Mouse (Mus musculus) heart, embryonic 15.5 days (tissue): ENCODE results near the gene Ccdc92. TPM values are rescaled to one million over a fixed set of nuclear protein-coding genes. Genes with fewer than 3 reads are reported as not detected.

Source experiments
- ATAC-seq: fragments of 200-750 bp; cut with Nextera tagmentation; replicated peaks from 2 replicates; pipeline ENCODE4 v1.8.0; 2017; ENCODE audit warnings: low read depth, moderate TSS enrichment; ENCODE audit not compliant: insufficient number of reproducible peaks, insufficient read depth, low FRiP score
- H3K27ac ChIP-seq: fragments of 300-500 bp; sonication (generic); 2 replicates; pipeline ENCODE4 v1.5.1; 2015; ENCODE audit warnings: mild to moderate bottlenecking, inconsistent platforms
- H3K27me3 ChIP-seq: fragments of 300-500 bp; sonication (generic); 2 replicates; pipeline ENCODE4 v1.6.1; 2015; ENCODE audit warnings: inconsistent platforms
- H3K36me3 ChIP-seq: fragments of 300-500 bp; sonication (generic); 2 replicates; pipeline ENCODE4 v1.6.1; 2015; ENCODE audit warnings: mild to moderate bottlenecking, inconsistent platforms
- H3K4me1 ChIP-seq: fragments of 300-500 bp; sonication (generic); replicated peaks from 2 replicates; pipeline ENCODE4 v1.6.1; 2015; ENCODE audit warnings: inconsistent platforms
- H3K4me2 ChIP-seq: fragments of 300-500 bp; sonication (generic); 2 replicates; pipeline ENCODE4 v1.6.1; 2015; ENCODE audit warnings: inconsistent platforms, mild to moderate bottlenecking, moderate library complexity
- H3K4me3 ChIP-seq: fragments of 300-500 bp; sonication (generic); 2 replicates; pipeline ENCODE4 v1.5.1; 2015; ENCODE audit warnings: mild to moderate bottlenecking, inconsistent platforms
- H3K9ac ChIP-seq: fragments of 300-500 bp; sonication (generic); 2 replicates; pipeline ENCODE4 v1.6.1; 2015; ENCODE audit warnings: mild to moderate bottlenecking, inconsistent platforms
- H3K9me3 ChIP-seq: fragments of 300-500 bp; sonication (generic); replicated peaks from 2 replicates; pipeline ENCODE4 v1.6.1; 2016; ENCODE audit warnings: inconsistent platforms
- WGBS: fragments of 180-500 bp; shearing (Covaris S2); methylation state at CpG from one replicate; pipeline ENCODE4 v1.1.7; 2015; ENCODE audit warnings: mixed read lengths; 5-methylcytosine and 5-hydroxymethylcytosine counted together
- polyA plus RNA-seq: library from polyadenylated mRNA; unstranded; fragments of >200 nt; fragmentation: Nextera tagmentation; extraction: Ambion mirVana; gene quantifications from 2 replicates; pipeline ENCODE4 v1.2.1, GENCODE M21; 2015

Gene Ccdc92
- 2.8 and 5.0 TPM in 2 replicates for polyA plus RNA-seq

DNA sequence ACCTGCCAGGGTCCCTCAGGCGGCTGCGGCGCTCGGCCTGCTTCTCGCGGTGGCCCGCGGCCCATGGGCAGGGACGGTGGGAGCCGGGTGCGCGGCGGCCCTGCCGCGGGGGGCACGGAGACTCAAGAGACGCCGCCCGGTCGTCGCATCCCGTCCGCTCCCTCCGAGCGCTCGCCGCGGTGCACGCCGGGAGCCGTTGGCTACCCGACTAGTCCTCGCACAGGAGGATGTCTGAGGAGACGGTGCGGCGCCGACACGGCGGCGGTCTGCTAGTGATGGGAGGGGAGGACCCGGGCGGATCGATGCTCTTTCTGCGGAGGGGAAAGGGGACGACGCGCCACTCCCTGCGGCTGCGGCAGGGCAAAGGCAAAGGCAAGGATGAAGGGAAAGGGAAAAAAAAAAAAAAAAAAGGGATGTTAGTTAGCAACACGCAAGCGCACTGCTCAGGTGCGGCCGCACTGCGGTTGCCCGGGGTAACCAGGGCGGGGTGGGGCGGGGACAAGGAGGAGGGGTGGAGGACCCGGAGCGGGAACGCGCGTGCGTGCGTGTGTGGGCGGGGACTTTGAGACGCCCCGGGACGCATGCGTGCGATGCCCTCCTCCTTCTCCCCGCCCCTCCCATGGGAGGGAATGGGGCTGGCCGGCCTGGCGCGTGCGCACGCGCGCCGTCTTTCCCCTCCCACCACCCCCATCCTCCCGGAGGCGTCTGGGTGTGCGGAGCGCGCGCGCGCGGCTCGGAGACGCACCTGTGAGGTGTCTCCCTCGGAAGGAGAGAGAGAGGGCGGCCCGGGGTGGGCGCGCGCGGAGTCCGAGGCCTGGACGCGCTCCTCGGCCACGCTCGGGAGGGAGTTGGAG, at the start of gene Ccdc92, which contains the start of gene Zfp664:
Ccdc92 (minus strand) TSS at position 412 of the 854 bp plus-strand sequence.
Zfp664 (plus strand) TSS at position 679 of the 854 bp plus-strand sequence.
- peaks cover 20% of the 10 kb centered on the region for H3K4me1 ChIP-seq
- WGBS = under 1% methylated on average over 80 of the region's 103 CpGs
- peak within 1 kb of the TSS; percentile 91 for H3K27ac ChIP-seq
- no peaks in the 10 kb centered on the region for H3K9me3 ChIP-seq
- peak; percentile 93 for ATAC-seq
- no peaks in the 10 kb centered on the region; the same call in 1 of the 2 replicates for H3K36me3 ChIP-seq
- peak within 1 kb of the TSS; percentile 98 for H3K4me3 ChIP-seq
- H3K9ac ChIP-seq = peak within 1 kb of the TSS; percentile 90
- H3K4me2 ChIP-seq = peak within 1 kb of the TSS; percentile 94
- H3K27me3 ChIP-seq = peaks cover 41% of the 10 kb centered on the region

DNA sequence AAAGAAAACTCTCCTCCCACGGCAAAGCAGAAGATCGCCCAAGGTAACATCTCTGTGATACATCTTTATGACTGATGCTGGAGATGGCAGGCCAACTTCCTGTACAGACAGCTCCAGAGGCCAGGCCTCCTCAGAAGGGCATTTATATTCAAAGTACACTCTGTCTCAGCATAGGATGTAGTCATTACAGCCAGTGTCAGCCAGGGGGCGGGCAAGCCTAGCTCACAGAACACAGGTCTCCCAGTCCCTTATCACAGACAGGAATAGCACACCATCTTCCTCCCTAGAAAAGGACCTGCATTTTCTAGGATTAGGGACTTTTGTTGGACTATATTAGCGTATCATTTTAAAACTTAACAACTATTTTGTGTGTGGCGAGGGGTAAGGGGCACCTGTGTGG, 46.6 kb upstream of the Ccdc92 start:
- 22% methylated on average over 5 of the region's 5 CpGs for WGBS
- no peak overlapping the region for H3K4me3 ChIP-seq
- 0 out of 2 replicates have a peak, but pooled peaks cover 2% of the 10 kb centered on the region for H3K27me3 ChIP-seq
- H3K4me1 ChIP-seq = peaks cover 6% of the 10 kb centered on the region
- no peak overlapping the region for H3K9ac ChIP-seq
- H3K27ac ChIP-seq = no peak overlapping the region
- no peaks in the 10 kb centered on the region for H3K9me3 ChIP-seq
- H3K4me2 ChIP-seq = no peak overlapping the region
- ATAC-seq = peak; percentile 51; the same call in 1 of the 2 replicates
- no peaks in the 10 kb centered on the region for H3K36me3 ChIP-seq

DNA sequence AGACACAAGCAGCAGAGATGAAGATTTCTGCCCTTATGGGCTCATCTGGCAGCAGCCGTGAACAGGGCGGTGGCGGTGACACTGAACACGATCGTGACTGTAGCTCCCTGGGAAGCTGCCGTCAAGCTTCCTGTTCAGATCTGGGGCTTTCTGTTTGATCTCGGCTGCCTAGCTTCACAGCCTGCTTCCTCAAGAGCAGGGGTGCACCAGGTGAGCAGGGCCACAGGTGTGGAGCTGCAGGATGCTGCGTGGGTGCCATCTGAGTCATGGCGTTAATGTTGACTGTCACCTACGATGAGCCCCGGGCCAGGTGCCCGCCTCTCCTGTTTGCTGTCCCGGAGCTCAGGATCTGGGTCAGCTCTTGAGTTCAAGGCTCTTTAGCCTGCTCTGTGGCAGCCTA, 44.7 kb upstream of the Ccdc92 start:
- Histone ChIP-seq H3K9me3 (no peaks in the 10 kb centered on the region), H3K4me2 (no peak overlapping the region), H3K9ac (no peak overlapping the region), H3K4me1 (no peaks in the 10 kb centered on the region), H3K4me3 (no peak overlapping the region), H3K36me3 (no peaks in the 10 kb centered on the region), H3K27ac (no peak overlapping the region), H3K27me3 (no peaks in the 10 kb centered on the region)
- ATAC-seq = no peak
- 60% methylated on average over 13 of the region's 13 CpGs for WGBS

DNA sequence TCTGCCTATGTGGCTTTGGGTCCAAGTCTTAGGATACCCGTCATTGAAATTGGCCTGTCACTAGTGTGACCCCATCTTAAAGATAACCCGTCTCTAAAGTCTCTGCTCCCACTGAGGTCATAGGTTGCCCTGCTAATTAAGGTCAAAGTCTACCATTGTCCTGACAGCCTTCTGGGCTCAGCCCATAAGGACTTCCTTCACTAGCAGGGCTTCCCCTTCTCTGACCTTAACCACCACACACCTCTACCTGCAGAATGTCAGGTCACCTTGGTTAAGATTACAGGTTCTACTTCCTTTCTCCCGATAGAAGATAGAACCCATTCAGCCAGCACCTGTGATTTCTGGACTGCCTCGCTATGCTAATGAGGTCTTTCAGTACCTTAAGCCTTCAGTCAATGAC, 41.6 kb upstream of the Ccdc92 start:
- no peaks in the 10 kb centered on the region for H3K27me3 ChIP-seq
- no peak overlapping the region for H3K27ac ChIP-seq
- H3K9ac ChIP-seq = no peak overlapping the region
- peaks cover 5% of the 10 kb centered on the region for H3K4me1 ChIP-seq
- no peak overlapping the region for H3K4me3 ChIP-seq
- no peaks in the 10 kb centered on the region for H3K36me3 ChIP-seq
- H3K9me3 ChIP-seq = no peaks in the 10 kb centered on the region
- 80% methylated on average over 4 of the region's 4 CpGs for WGBS
- H3K4me2 ChIP-seq = no peak overlapping the region
- ATAC-seq = no peak

DNA sequence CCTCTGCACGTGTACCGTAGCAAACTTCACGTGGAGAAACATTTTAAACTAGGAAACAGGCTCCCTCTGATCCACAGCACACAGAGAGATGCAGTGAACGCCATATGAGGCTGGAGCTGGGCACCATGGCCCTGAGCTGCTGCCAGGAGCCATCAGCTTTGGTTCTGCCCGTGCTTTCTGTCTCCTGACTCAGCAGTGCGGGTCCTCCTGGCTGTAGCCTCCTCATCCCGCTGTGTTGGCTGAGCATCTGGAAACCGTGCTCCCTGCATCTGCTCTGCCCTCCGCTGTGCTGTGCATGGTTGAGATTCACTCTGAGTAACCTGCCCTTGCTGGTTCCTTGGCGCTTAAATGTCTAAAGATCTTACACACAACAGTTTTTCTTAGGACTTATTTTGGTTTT, 40.0 kb upstream of the Ccdc92 start:
- no peak overlapping the region for H3K9ac ChIP-seq
- no peak overlapping the region for H3K27ac ChIP-seq
- no peaks in the 10 kb centered on the region for H3K9me3 ChIP-seq
- WGBS = 80% methylated on average over 10 of the region's 10 CpGs
- no peak overlapping the region for H3K4me3 ChIP-seq
- no peak overlapping the region for H3K4me2 ChIP-seq
- H3K4me1 ChIP-seq = peaks cover 5% of the 10 kb centered on the region
- no peaks in the 10 kb centered on the region for H3K27me3 ChIP-seq
- no peaks in the 10 kb centered on the region for H3K36me3 ChIP-seq
- no peak for ATAC-seq

DNA sequence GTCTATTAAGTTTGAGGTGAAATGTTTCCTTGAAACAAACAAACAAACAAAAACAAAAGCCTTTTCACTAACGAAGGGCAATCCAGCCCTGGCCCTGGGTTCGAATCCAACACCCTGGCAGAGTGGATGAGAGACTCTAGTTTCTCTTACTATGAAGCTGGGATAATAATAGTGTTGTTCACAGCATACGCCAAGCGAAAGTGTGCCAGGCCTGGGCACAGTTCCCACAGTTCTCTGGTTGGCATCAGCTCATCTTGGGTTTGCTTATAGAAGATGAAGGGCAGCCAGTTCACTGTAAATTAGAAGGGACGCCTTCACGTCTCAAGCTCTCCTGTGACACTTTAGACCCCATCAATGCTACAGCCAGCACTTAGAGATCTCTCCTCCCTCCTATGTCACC, 39.5 kb upstream of the Ccdc92 start:
- Histone ChIP-seq H3K4me1 (peaks cover 5% of the 10 kb centered on the region), H3K27me3 (no peaks in the 10 kb centered on the region), H3K9me3 (no peaks in the 10 kb centered on the region), H3K36me3 (no peaks in the 10 kb centered on the region), H3K4me3 (no peak overlapping the region), H3K27ac (no peak overlapping the region), H3K9ac (no peak overlapping the region), H3K4me2 (no peak overlapping the region)
- ATAC-seq = no peak
- WGBS = 89% methylated on average over 6 of the region's 6 CpGs

DNA sequence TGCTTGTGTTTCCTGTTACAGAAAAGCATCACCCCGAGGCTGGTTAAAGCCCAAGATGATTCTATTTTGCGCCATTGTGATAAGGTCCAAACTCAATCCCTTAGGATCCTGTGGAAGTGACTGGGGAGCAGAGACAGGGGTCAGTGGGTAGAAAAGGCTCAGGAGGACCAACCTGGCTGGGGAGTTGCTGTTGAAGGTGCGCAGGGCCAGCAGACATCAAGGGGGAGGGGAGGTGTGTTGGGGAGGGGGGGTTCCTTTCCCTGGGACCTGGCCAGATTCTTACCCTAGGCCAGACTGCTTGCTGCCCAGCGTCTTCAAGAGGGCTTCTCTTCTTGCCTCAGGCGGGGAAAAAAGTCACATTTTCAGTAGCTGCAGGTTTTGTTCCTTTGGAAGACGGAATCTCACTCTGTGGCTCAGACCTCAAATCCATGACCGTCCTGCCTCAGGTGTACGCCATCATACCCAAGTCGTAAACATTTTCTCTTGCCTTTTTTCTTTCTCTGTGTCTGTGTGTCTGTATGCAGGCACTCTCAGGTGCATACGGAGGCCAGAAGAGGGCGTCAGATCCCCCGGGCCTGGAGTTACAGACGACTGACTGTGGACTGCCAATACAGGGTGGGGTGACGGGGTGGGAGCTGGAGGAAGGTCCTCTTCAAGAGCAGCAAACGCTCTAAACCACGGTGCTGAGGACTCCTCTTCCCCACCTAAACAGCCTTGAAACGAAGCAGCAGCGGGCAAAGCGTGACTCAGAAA, 38.7 kb upstream of the Ccdc92 start:
- H3K4me1 ChIP-seq = peaks cover 5% of the 10 kb centered on the region
- H3K27me3 ChIP-seq = no peaks in the 10 kb centered on the region
- H3K4me3 ChIP-seq = no peak overlapping the region
- no peak for ATAC-seq
- H3K27ac ChIP-seq = no peak overlapping the region
- H3K9ac ChIP-seq = no peak overlapping the region
- H3K36me3 ChIP-seq = no peaks in the 10 kb centered on the region
- H3K4me2 ChIP-seq = no peak overlapping the region
- 73% methylated on average over 19 of the region's 19 CpGs for WGBS
- H3K9me3 ChIP-seq = no peaks in the 10 kb centered on the region

DNA sequence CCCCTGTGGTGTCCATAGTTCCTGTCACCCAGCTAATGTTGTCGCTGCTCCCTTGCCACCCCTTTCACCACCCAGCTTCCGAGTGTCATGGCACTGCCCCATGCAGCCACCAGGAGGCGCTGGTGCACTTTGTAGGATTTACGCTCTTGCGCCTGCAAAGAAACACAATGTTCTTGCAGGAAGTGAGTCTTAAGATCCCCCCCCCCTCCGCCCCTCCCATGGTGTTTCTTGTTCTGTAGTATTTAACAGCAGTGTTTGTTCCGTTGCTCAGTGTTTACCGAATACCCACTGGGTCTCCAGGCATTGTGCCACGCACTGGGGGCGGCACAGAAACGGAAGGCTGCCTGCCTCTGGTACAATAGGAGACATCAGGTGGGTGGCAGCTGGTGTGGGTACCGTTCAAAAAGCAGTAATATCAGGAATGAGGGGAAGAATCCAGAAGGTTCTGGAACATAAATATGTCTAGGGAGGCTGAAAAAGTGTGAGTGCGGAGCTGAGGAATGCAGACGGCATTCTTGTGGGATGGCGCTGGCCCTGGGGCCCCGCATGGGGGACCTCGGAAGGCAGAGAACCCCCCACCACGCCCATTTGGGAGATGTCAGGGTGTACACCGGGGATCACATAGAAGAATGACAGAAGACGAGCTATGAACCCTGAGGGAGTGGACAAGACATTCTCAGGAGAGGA, 37.9 kb upstream of the Ccdc92 start:
- Histone ChIP-seq H3K36me3 (no peaks in the 10 kb centered on the region), H3K4me2 (peak overlapping the region; percentile 62), H3K9me3 (no peaks in the 10 kb centered on the region), H3K27ac (no peak overlapping the region), H3K27me3 (no peaks in the 10 kb centered on the region), H3K4me1 (peaks cover 5% of the 10 kb centered on the region), H3K9ac (0 out of 2 replicates have a peak overlapping the region, but pooled peaks have one; percentile 26), H3K4me3 (peak overlapping the region; percentile 29)
- 17% methylated on average over 20 of the region's 20 CpGs for WGBS
- 0 out of 2 replicates have a peak, but pooled peaks have one; percentile 34 for ATAC-seq

DNA sequence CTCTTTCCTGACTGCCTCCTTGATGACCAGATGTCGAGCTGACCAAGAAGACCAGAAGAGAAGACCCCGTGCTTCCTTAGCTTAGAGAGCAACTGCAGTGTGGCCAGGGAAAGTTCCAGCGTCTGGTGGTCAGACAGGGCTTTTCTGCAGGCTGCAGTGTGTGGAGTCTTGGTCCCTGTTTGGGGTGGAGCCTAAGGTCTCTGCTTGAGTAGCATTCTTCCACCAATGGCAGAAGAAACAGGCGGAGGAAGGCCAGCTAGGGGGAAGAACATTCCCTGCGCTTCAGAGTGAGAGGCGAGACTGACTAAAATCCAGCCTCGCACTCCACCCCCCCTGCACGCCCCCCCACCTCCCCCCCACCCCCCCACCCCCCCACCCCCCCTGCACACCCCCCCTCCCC, 33.9 kb upstream of the Ccdc92 start:
- no peak overlapping the region for H3K4me3 ChIP-seq
- H3K9ac ChIP-seq = no peak overlapping the region
- H3K4me1 ChIP-seq = peaks cover 10% of the 10 kb centered on the region
- no peaks in the 10 kb centered on the region for H3K36me3 ChIP-seq
- no peak overlapping the region for H3K27ac ChIP-seq
- no peaks in the 10 kb centered on the region for H3K9me3 ChIP-seq
- no peaks in the 10 kb centered on the region for H3K27me3 ChIP-seq
- 50% methylated on average over 6 of the region's 8 CpGs for WGBS
- ATAC-seq = no peak
- no peak overlapping the region for H3K4me2 ChIP-seq

DNA sequence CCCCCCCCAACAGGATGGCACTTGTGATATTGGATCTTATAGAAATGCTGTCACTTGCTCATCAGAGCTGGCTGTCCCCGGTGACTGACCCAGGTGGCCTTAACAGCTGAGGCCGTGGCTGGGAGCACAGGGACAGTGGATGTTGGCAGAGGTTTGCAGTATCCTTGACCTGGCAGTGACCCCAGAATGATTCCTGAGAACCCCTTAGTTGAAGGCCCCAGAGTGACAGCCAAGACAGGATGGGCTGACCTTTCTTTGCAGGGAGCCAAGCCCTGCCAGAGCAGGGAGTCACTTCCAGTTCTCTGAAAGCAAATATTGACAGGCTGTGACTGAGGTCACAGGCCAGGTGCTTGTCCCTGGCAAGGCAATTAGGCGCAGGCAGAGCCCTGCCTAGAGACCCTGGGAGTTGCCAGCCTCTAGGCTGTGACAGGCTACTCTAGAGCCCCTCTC, 29.7 kb upstream of the Ccdc92 start:
- Histone ChIP-seq H3K9ac (no peak overlapping the region), H3K27ac (no peak overlapping the region), H3K4me1 (peaks cover 5% of the 10 kb centered on the region), H3K4me3 (no peak overlapping the region), H3K4me2 (no peak overlapping the region), H3K27me3 (no peaks in the 10 kb centered on the region), H3K36me3 (peaks cover 5% of the 10 kb centered on the region; the same call in 1 of the 2 replicates), H3K9me3 (no peaks in the 10 kb centered on the region)
- WGBS = 54% methylated on average over 3 of the region's 3 CpGs
- no peak for ATAC-seq

DNA sequence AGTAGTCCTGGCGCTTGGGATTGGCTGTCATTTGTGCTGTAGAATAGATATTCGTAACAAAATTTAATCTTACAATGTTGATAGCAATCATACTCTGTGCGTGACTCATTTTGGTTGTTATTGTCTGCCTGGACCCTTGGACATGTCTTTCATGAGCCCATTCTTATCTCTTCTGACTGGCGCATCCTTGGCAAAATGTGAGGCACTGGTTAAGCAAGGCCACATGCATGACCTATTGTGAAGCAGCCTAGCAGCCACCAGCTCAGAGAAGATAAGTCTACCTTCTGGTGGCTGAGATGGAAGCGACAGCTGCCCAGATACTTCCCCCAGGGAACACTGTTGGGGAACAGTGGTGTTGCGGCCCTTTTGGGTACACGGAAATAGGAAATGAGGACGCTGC, 26.4 kb upstream of the Ccdc92 start:
- H3K4me3 ChIP-seq = no peak overlapping the region
- peaks cover 5% of the 10 kb centered on the region for H3K4me1 ChIP-seq
- H3K27ac ChIP-seq = no peak overlapping the region
- H3K4me2 ChIP-seq = no peak overlapping the region
- no peaks in the 10 kb centered on the region for H3K9me3 ChIP-seq
- peaks cover 27% of the 10 kb centered on the region for H3K36me3 ChIP-seq
- no peak overlapping the region for H3K9ac ChIP-seq
- no peaks in the 10 kb centered on the region for H3K27me3 ChIP-seq
- no peak for ATAC-seq
- 92% methylated on average over 8 of the region's 8 CpGs for WGBS
